Mouse (Mus musculus) urinary bladder, postnatal 14 days (tissue): ENCODE results near the gene Gpr25.

Experiments used
- DNase-seq: peaks from one replicate; pipeline ENCODE4 v3.0.0; 2021; ENCODE audit warnings: low spot score

Gene Gpr25

DNA sequence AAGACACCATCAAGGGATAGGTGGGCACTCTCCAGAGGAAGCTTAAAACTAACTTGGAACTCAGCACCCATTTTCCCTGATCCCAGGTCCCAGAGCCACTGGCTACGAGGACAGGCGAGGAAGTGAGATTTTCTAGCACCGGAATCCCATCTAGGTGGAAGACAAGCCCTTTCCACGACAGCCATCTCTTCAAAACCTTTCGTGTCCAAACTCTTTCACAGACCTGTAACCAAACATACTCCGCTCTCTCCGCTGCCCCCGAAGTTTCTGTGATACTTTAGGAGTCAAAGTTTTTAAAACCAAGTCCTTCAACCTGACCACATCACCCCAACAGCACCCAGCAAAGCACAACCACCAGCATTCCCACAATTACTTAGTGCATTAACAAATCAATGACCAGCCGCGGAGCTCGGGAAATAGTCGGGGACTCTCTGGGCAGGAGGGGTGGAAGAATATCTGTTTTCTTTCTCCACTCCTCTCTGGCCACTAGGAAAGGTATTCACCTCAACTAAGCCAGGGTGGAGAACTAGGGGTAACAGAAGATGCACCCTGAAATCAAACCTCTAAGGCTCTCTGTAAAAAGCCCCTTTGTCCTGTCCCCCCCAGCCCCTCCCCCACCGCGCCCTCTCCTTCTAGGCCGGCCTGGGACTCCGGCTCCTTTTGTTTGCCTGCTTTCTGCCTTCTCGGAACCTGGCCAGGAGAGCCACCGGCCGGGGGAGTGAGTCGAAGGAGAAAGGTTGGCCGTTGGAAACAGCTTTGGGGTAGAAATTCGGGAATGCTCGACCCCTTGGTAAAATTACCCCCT lies 27.5 kb downstream of the Gpr25 start:
- peak; percentile 13 for DNase-seq

DNA sequence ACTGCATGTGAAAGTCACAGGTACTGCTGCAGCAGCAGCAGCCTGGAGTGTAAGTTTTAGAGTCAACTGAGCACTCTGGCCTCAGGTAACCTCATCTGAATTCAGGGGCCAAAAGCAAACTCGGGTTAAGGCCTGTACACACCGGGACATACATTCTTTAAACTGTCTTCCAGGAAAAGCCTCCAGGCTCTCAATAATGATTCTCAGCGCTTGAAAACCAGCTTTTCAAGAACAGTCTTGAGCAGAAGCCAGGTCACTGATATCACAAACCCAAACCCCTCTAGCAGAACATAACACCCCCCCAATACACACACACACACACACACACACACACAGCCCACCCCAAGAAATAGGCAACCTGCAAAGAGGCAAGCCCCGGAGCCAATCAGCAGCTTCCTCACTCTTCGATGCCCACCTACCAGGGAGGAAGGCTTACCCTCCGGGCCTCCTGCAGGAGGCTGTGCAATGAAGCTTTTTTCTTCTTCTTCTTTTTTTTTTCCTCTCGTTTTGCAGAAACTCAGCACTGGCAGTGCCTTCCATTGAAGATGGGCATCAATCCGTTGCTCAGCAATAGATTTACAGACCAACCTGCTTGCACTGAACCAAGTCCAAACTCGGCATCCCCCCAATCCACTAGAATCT lies 28.3 kb downstream of the Gpr25 start:
- peak; percentile 26 for DNase-seq

DNA sequence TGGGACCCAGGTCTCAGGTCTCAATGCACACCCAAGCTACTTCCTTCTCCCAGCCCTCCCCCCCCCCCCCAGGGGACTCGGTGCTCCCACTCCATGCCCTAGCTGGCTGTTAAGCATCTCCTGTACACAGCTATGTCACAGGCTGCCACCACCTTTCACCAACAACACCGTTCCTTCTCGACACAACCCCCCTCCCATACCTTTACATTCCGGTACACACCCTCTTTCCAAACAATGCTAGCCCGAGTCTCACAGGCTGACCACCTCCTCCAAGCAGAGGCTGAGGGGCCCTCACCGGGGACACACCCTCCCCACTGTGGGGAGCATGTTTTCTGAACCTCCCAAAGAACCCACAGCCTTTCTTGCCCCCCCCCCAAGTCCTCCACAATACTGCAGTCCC lies 29.1 kb downstream of the Gpr25 start:
- DNase-seq = peak; percentile 63

DNA sequence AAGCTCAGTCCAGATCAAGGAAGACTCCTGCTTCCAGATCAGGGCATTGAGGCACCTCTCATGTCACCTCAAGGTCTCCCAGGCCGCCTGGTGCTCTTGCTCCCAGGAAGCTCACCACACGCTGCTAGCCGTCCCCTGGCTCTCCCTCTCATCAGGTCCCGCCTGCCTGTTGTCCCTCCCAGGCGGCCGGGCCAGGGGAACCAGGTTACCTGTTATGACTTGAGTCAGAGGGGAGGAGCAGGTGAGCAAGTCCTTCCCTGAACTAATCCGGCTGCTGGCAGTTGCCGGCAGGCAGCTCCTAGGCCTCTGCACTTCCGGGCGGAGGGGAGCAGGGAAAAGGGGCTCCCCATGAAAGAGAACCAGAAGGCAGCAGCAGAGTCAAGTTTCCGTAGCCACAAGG lies 30.5 kb downstream of the Gpr25 start:
- peak; percentile 84 for DNase-seq

- no peak for DNase-seq
Measured at GRCm38 (mm10) chr1:136229040-136229373, 31.7 kb downstream of the Gpr25 start.

DNA sequence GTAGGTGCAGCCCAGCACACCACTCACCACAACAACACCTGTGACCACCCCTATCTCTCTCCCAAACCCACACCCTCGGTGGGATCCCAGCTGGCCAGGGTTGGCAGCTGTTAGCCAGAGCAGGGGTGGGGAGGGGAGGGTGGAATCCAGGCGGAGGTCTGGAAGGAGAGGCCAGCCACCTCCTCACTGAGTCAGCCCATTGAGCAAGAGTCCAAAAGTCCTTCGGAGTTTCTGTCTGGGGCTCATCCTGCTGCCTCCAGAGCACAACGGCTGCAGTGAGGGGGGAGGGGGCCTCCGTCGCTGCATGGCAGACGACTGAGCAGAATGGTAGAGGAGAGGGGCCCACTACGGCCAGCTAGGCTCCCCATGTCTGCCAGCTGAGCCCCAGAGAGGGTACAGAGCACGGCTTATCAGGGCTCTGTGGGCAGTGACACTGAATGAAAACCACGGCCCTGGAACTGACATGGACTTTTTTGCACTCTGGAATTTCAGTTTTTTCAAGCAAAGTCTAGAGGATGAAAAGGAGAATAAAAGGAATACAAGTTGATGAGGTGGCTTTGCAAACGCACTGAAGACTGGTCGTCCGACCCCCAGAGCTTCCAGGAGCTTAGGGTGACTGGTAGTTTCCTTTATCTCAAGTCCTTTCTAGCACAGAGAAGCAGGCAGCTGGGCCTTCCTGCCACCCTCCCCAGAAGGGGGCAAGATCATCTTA lies 32.2 kb downstream of the Gpr25 start:
- DNase-seq = peak; percentile 58

DNA sequence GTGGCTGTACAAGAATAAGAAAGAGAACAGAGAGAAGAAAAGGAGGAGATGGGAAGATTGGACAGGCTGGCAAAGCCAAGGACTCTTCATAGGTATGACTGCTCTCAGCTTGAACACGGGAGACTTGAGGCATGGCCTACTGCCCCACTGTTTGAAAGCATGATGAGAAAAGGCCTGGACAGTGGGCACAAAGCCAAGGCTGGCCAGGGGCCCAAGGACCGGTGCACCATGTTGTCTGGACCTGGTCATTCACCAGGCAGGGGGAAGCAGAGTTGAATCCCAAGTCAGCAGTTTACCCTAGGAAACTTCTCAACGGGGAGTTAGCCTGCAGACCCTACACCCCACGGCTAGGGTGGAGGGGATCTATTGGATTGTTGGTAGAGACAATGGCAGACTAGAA lies 32.8 kb downstream of the Gpr25 start:
- DNase-seq = peak; percentile 57

- DNase-seq = no peak
Measured at GRCm38 (mm10) chr1:136226626-136227025, 34.0 kb downstream of the Gpr25 start.

- no peak for DNase-seq
Measured at GRCm38 (mm10) chr1:136225846-136226245, 34.8 kb downstream of the Gpr25 start.

DNA sequence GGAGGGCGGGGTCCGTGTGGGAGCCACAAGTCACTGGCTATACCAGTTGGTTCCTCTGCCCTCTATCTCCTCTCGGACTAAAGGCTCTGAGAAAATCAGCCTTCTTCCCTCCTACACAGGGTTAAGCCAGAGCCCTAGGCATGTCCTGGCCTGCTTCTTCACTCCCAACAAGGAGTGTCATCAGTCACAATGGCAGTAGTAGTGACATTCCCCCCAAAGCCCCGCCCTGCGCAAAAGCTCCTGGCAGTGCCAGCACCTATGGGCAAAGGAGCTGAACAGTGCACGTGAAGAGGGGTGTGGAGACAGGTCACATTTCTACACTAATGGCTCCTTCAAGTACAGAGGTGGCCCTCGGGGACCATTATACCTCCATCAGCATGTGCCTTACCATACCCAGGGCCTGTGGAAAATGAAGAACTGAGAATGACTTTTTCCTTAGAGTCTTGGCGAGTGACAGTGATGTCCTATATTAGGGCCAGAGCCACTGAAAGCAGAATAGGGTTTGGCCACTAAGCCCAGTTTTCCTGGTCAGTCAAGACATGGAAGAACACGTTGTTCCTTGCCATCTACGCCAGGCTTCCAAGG lies 36.8 kb downstream of the Gpr25 start:
- peak; percentile 82 for DNase-seq

DNA sequence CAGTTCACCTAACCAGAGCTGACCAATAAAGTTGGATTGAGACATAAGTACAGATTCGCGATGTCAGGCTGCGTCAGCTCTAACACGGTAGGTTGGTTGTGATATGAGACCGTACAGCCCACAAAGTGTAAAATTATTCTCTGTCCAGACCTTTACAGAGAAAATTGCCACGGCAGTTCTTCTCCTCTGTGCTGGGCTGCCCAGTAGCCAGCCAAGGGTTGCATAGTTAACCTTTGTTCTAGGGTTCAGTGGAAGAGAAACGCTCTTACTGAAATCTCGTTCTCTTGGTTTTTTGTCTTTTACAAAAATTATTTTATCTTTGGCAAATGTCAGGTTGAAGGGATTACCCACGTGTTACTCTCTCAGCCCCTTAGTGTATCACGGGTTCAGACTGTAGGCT lies 38.3 kb downstream of the Gpr25 start:
- no peak for DNase-seq

DNA sequence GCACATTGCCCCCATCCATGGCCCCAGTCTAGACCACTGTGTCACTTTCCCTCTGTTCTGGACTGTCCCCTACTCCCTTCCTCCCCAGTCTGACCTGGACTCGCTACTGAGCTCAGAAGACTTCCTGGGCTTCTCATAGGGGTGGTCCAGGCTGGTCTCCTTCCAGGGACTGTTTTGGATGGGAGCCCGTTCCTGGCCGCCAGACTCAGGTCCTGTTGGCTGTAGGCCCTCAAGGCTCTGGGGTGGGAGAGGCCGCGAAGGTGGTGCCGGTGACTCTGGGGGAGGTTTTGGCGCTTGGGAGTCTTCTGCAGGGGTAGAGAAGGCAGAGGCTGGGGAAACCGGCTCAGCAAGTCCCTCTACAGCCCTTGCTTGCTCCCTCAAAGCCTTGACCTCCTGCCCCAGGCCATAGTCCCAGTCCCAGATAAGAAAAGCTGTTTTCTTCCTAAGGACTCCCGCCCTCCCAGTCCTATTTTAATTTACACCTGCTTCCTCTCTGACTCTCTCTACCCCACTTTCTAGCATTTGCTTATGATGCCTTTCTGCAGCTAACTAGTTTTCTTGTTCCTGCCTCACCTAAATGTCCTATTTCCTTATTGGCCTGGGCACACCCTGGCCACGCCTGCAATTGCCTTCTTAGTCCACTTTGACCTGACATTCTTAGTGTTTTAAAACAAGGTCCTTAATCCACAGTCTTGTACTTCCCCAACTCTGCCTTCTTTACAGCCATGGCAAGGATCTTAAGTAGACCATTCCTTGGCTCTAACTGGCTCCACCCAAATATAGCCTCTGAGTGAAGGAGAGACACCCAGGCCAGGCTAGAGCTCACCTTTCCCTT lies 40.4 kb downstream of the Gpr25 start:
- peak; percentile 82 for DNase-seq

- no peak for DNase-seq
Measured at GRCm38 (mm10) chr1:136214304-136214703, 46.4 kb downstream of the Gpr25 start.

DNA sequence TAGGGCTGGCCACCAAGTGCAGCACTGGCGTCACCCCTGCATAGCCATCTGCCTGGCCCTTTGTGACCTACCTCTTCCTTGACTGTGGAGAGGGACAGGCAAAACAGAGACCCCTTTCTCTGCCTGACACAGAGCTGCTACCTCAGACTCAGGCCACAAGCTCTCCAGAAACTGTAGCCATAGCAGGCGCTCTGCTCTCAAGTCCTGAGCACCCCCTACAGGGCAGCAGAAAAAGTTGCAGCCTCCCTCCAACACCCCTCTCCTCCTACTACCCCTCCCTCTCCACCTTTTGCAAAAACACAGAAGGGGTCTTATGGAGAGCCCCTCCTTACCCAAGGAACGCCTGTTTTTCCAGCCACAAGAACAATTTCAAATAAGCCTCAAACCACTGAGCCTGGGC lies 47.9 kb downstream of the Gpr25 start, which contains the start of gene Mroh3:
Mroh3 (minus strand) TSS at position 26 of the 400 bp plus-strand sequence.
- no peak for DNase-seq
